Mouse (Mus musculus) CH12.LX (cell line): ENCODE measurements around the gene Myo1a. TPM values are rescaled to one million over a fixed set of nuclear protein-coding genes. Genes with fewer than 3 reads are reported as not detected.

Experiments used
- DNase-seq: peaks from one replicate; pipeline ENCODE4 v3.0.0-alpha.2; 2013; ENCODE audit errors: extremely low read depth
- H3K27ac ChIP-seq: 2 replicates; pipeline ENCODE4 v1.5.1; 2012; ENCODE audit warnings: low read depth, mild to moderate bottlenecking, control low read depth, moderate library complexity; ENCODE audit not compliant: insufficient read depth
- H3K27me3 ChIP-seq: replicated peaks from 2 replicates; pipeline ENCODE3; 2012; ENCODE audit warnings: inconsistent platforms
- H3K36me3 ChIP-seq, 2 experiments: replicated peaks in 1 of 2; 2 replicates each; pipeline versions ENCODE3 to v1.6.1; 2012; ENCODE audit warnings: inconsistent platforms in 1 of 2, low read length in 1 of 2, mild to moderate bottlenecking in 1 of 2, mixed read lengths in 1 of 2, moderate library complexity in 1 of 2; ENCODE audit not compliant: control insufficient read depth in 1 of 2, insufficient read depth in 1 of 2
- H3K4me1 ChIP-seq, 2 experiments: 2 replicates each; pipeline ENCODE4 v1.6.1; 2012; ENCODE audit warnings: inconsistent platforms in 1 of 2, moderate library complexity in 1 of 2; ENCODE audit not compliant: insufficient read depth in 2 of 2, control insufficient read depth in 1 of 2
- H3K4me2 ChIP-seq: 2 replicates; pipeline ENCODE4 v1.6.1; 2012; ENCODE audit warnings: low read depth, mild to moderate bottlenecking, control low read depth; ENCODE audit not compliant: poor library complexity, insufficient read depth, severe bottlenecking
- H3K4me3 ChIP-seq, 3 experiments: fragments of 150-350 bp in 1 of 3; sonication (generic) in 1 of 3; replicated peaks in 1 of 3; 2 replicates each; pipeline versions ENCODE3 to v1.5.1; 2011 to 2012; ENCODE audit warnings: low read depth in 2 of 3, low read length in 2 of 3, mild to moderate bottlenecking in 2 of 3, moderate library complexity in 2 of 3, control low read depth in 1 of 3, improper control_type of control experiment in 1 of 3, inconsistent platforms in 1 of 3, mixed read lengths in 1 of 3; ENCODE audit not compliant: poor library complexity in 1 of 3
- H3K79me2 ChIP-seq: replicated peaks from 2 replicates; pipeline ENCODE4 v1.6.1; 2012; ENCODE audit warnings: mild to moderate bottlenecking, moderate library complexity; ENCODE audit not compliant: control insufficient read depth, poor library complexity, insufficient read depth, severe bottlenecking; ENCODE audit errors: extremely low read depth
- H3K9ac ChIP-seq: 2 replicates; pipeline ENCODE4 v1.6.1; 2012; ENCODE audit warnings: low read depth, mild to moderate bottlenecking, control low read depth, moderate library complexity; ENCODE audit not compliant: insufficient read depth
- H3K9me3 ChIP-seq: replicated peaks from 2 replicates; pipeline ENCODE3; 2012; ENCODE audit warnings: low read length, inconsistent platforms, mixed read lengths
- BHLHE40 ChIP-seq: IDR thresholded peaks from 2 replicates; pipeline ENCODE4 v1.6.1; 2011; ENCODE audit warnings: mild to moderate bottlenecking, low read depth, low read length, improper control_type of control experiment
- CHD2 ChIP-seq: IDR thresholded peaks from 2 replicates; pipeline ENCODE4 v1.6.1; 2011; ENCODE audit warnings: low read length, improper control_type of control experiment
- ELF1 ChIP-seq: IDR thresholded peaks from 2 replicates; pipeline ENCODE4 v1.6.1; 2014; ENCODE audit warnings: low read depth, mild to moderate bottlenecking, inconsistent platforms, low read length, improper control_type of control experiment
- EP300 ChIP-seq: IDR thresholded peaks from 2 replicates; pipeline ENCODE4 v1.6.1; 2011; ENCODE audit warnings: low read length, improper control_type of control experiment
- IRF4 ChIP-seq: IDR thresholded peaks from 2 replicates; pipeline ENCODE4 v1.6.1; 2014; ENCODE audit warnings: low read depth, mild to moderate bottlenecking, inconsistent platforms, low read length, improper control_type of control experiment
- KAT2A ChIP-seq: IDR thresholded peaks from 2 replicates; pipeline ENCODE4 v1.6.1; 2012; ENCODE audit warnings: low read length, improper control_type of control experiment, inconsistent platforms; ENCODE audit not compliant: insufficient replicate concordance
- MAZ ChIP-seq: IDR thresholded peaks from 2 replicates; pipeline ENCODE4 v1.6.1; 2012; ENCODE audit warnings: low read depth, mild to moderate bottlenecking, inconsistent platforms, low read length, improper control_type of control experiment, moderate library complexity
- MXI1 ChIP-seq: IDR thresholded peaks from 2 replicates; pipeline ENCODE4 v1.6.1; 2011; ENCODE audit warnings: mild to moderate bottlenecking, low read depth, low read length, improper control_type of control experiment
- MYC ChIP-seq: IDR thresholded peaks from 2 replicates; pipeline ENCODE4 v1.6.1; 2011; ENCODE audit warnings: low read depth, mild to moderate bottlenecking, improper control_type of control experiment, low read length
- PAX5 ChIP-seq: IDR thresholded peaks from 2 replicates; pipeline ENCODE4 v1.6.1; 2012; ENCODE audit warnings: low read length, inconsistent platforms, mixed read lengths
- RAD21 ChIP-seq: IDR thresholded peaks from 2 replicates; pipeline ENCODE4 v1.6.1; 2011; ENCODE audit warnings: low read depth, mild to moderate bottlenecking, low read length, improper control_type of control experiment, moderate library complexity
- SIN3A ChIP-seq: IDR thresholded peaks from 2 replicates; pipeline ENCODE4 v1.6.1; 2012; ENCODE audit warnings: low read length, improper control_type of control experiment, inconsistent platforms
- TBP ChIP-seq: conservative IDR thresholded peaks from 2 replicates; pipeline ENCODE4 v1.6.1; 2011; ENCODE audit warnings: low read depth, low read length, improper control_type of control experiment
- UBTF ChIP-seq: IDR thresholded peaks from 2 replicates; pipeline ENCODE4 v1.6.1; 2012; ENCODE audit warnings: low read depth, mild to moderate bottlenecking, inconsistent platforms, low read length, improper control_type of control experiment, moderate library complexity
- ZC3H11A ChIP-seq: IDR thresholded peaks from 2 replicates; pipeline ENCODE4 v1.6.1; 2012; ENCODE audit warnings: low read depth, mild to moderate bottlenecking, inconsistent platforms, low read length, improper control_type of control experiment
- ZKSCAN1 ChIP-seq: IDR thresholded peaks from 2 replicates; pipeline ENCODE4 v1.6.1; 2012; ENCODE audit warnings: low read depth, inconsistent platforms, low read length, improper control_type of control experiment, borderline replicate concordance
- ZMIZ1 ChIP-seq: IDR thresholded peaks from 2 replicates; pipeline ENCODE4 v1.6.1; 2012; ENCODE audit warnings: low read depth, mild to moderate bottlenecking, inconsistent platforms, low read length, improper control_type of control experiment
- ZNF384 ChIP-seq: IDR thresholded peaks from 2 replicates; pipeline ENCODE4 v1.6.1; 2012; ENCODE audit warnings: low read depth, low read length, improper control_type of control experiment, inconsistent platforms
- dilution Hi-C: fragments of 300-500 bp; cut with MboI; formaldehyde crosslinking; loops from 2 replicates; pipeline ENCODE4 v1.14.3; 2020; ENCODE audit warnings: low sequenced_read_pairs; ENCODE audit not compliant: extremely low pct_unique_long_range_greater_than_20kb, extremely low pct_ligation_motif_present
- in situ Hi-C: fragments of 300-500 bp; cut with MboI; formaldehyde crosslinking; loops from 3 replicates; pipeline ENCODE4 v1.14.3; 2019; ENCODE audit warnings: low sequenced_read_pairs, low pct_ligation_motif_present, low pct_unique_long_range_greater_than_20kb, mixed read lengths
- polyA plus RNA-seq: library from polyadenylated mRNA; unstranded; fragments of >175 nt; gene quantifications from 2 replicates; pipeline ENCODE4 v1.2.1, GENCODE M21; 2012; ENCODE audit warnings: low read depth; ENCODE audit not compliant: insufficient read length
- total RNA-seq, 2 experiments: library from RNA; depleted of rRNA; stranded (reverse); fragments of 300-350 nt in 1 of 2; fragments of >200 nt in 1 of 2; gene quantifications; 2 replicates each; pipeline ENCODE4 v1.2.3; 2012 to 2014

The Myo1a gene
- total and polyA plus RNA-seq, 3 experiments: 0.08 to 2.3 (median 0.36) TPM

DNA sequence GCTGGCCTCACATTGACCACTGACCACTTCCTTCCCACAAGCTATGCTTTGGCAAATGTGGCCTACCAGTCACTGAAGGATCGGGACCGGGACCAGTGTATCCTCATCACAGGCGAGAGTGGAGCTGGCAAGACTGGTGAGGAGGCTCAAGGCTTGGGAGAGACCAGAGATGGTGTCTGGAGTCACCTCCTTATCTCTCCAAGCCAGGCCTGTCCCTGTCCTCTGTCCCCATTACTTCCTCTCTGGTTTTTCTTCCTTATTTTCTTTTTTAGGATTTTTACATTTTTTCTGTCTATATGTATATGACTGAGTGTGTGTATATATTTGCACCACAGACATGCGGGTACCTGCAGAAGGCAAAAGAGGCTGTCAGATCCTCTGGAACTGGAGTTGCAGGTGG, 813 bp downstream of the Myo1a start:
- H3K4me1 ChIP-seq: peaks cover 0 to 5% of the 10 kb centered on the region in 2 experiments; a peak in 1 of 4 replicates
- H3K4me2 ChIP-seq: no peak overlapping the region
- no peak overlapping the region for H3K9ac ChIP-seq
- H3K9me3 ChIP-seq: no peaks in the 10 kb centered on the region
- in situ Hi-C loops: no loop called here
- H3K27me3 ChIP-seq: no peaks in the 10 kb centered on the region
- no peak overlapping the region for H3K4me3 ChIP-seq
- dilution Hi-C loops: no loop called here
- no peak for DNase-seq
- TF ChIP-seq ELF1 (no peak), ZMIZ1 (no peak), MAZ (no peak), EP300 (no peak), SIN3A (no peak), RAD21 (no peak), CHD2 (no peak), ZNF384 (no peak), PAX5 (no peak), TBP (no peak), KAT2A (no peak), IRF4 (no peak), BHLHE40 (no peak)
- H3K79me2 ChIP-seq: no peaks in the 10 kb centered on the region
- H3K27ac ChIP-seq: no peak overlapping the region
- H3K36me3 ChIP-seq: no peaks in the 10 kb centered on the region

DNA sequence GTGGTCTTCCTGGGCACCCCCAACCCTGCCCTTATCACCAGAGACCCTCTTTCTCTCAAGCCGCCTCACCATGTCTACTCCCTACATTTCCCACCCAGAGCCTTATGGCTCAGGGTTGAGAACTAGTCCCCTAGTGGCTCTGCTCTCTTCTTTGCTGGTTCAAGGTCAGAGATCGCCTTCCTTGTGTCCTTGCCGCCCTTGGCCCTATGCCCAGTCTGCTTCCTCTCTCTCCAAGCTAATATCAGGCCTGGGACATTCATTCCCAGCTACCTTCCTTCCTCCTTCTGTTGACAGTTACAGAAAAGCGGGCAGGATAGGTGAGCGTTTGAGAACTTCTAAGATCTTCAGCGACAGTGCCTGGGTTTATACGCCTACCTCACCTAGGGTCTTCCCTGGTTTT, 2.8 kb downstream of the Myo1a start:
- Histone ChIP-seq H3K79me2 (no peaks in the 10 kb centered on the region), H3K4me3 (no peak overlapping the region), H3K27ac (no peak overlapping the region), H3K4me1 (peaks cover 0 to 5% of the 10 kb centered on the region in 2 experiments; a peak in 1 of 4 replicates), H3K4me2 (no peak overlapping the region), H3K9me3 (no peaks in the 10 kb centered on the region), H3K27me3 (no peaks in the 10 kb centered on the region), H3K9ac (no peak overlapping the region), H3K36me3 (no peaks in the 10 kb centered on the region)
- no peak for DNase-seq
- dilution Hi-C loops (no loop called here), in situ Hi-C loops (no loop called here)
- TF ChIP-seq MYC (no peak), MXI1 (no peak), RAD21 (no peak), ZC3H11A (no peak), ZKSCAN1 (no peak), UBTF (no peak), ELF1 (no peak)
